Mouse (Mus musculus): ENCODE results near the gene Apbb2. TPM values are rescaled to one million over a fixed set of nuclear protein-coding genes. Genes with fewer than 3 reads are reported as not detected.

Apbb2 gene
- total RNA-seq, 2 experiments from 2014 or later, result 65.5 to 66.8 TPM

- DNase-seq (ENCODE audit: low spot score in 2 of 2), result no peak
These were observed 15.4 kb downstream of the Apbb2 start for GRCm38 (mm10) chr5:66603223-66603622.

- no peak for DNase-seq (ENCODE audit: low spot score in 2 of 2)
These were observed 16.2 kb downstream of the Apbb2 start for GRCm38 (mm10) chr5:66602287-66602820.

GRCm38 (mm10) chr5:66600415-66600814 lies 18.2 kb downstream of the Apbb2 start:
- no peak for DNase-seq (ENCODE audit: low spot score in 2 of 2)

- DNase-seq (ENCODE audit: low spot score in 2 of 2), result no peak
These were observed 18.7 kb downstream of the Apbb2 start for GRCm38 (mm10) chr5:66599888-66600287.

GRCm38 (mm10) chr5:66596296-66596695 lies 22.3 kb downstream of the Apbb2 start:
- no peak for DNase-seq (ENCODE audit: low spot score in 2 of 2)

GRCm38 (mm10) chr5:66594881-66595280 lies 23.7 kb downstream of the Apbb2 start:
- no peak for DNase-seq (ENCODE audit: low spot score in 2 of 2)

- DNase-seq (ENCODE audit: low spot score in 2 of 2), result no peak
These were observed 32.3 kb downstream of the Apbb2 start for GRCm38 (mm10) chr5:66586236-66586745.

GRCm38 (mm10) chr5:66583019-66583406 lies 35.6 kb downstream of the Apbb2 start:
- DNase-seq (ENCODE audit: low spot score in 2 of 2), result no peak

GRCm38 (mm10) chr5:66582281-66583018 lies 36.1 kb downstream of the Apbb2 start:
- DNase-seq (ENCODE audit: low spot score in 2 of 2), result no peak

GRCm38 (mm10) chr5:66579066-66579465 lies 39.5 kb downstream of the Apbb2 start:
- DNase-seq (ENCODE audit: low spot score in 2 of 2), result no peak

GRCm38 (mm10) chr5:66576299-66576698 lies 42.3 kb downstream of the Apbb2 start:
- no peak for DNase-seq (ENCODE audit: low spot score in 2 of 2)

GRCm38 (mm10) chr5:66575148-66575547 lies 43.4 kb downstream of the Apbb2 start:
- no peak for DNase-seq (ENCODE audit: low spot score in 2 of 2)

GRCm38 (mm10) chr5:66573266-66573665 lies 45.3 kb downstream of the Apbb2 start:
- DNase-seq (ENCODE audit: low spot score in 2 of 2), result no peak

GRCm38 (mm10) chr5:66572086-66572855 lies 46.3 kb downstream of the Apbb2 start:
- no peak for DNase-seq (ENCODE audit: low spot score in 2 of 2)

- DNase-seq (ENCODE audit: low spot score in 2 of 2), result no peak
These were observed 47.9 kb downstream of the Apbb2 start for GRCm38 (mm10) chr5:66570709-66571108.

- DNase-seq (ENCODE audit: low spot score in 2 of 2), result no peak
These were observed 49.3 kb downstream of the Apbb2 start for GRCm38 (mm10) chr5:66569141-66569801.

- DNase-seq (ENCODE audit: low spot score in 2 of 2), result no peak
These were observed 50.6 kb downstream of the Apbb2 start for GRCm38 (mm10) chr5:66568002-66568401.

GRCm38 (mm10) chr5:66567424-66567823 lies 51.2 kb downstream of the Apbb2 start:
- no peak for DNase-seq (ENCODE audit: low spot score in 2 of 2)

GRCm38 (mm10) chr5:66559591-66560175 lies 58.9 kb downstream of the Apbb2 start:
- DNase-seq (ENCODE audit: low spot score in 2 of 2), result no peak

- DNase-seq (ENCODE audit: low spot score in 2 of 2), result no peak
These were observed 60.5 kb downstream of the Apbb2 start for GRCm38 (mm10) chr5:66558094-66558493.

- no peak for DNase-seq (ENCODE audit: low spot score in 2 of 2)
These were observed 64.7 kb downstream of the Apbb2 start for GRCm38 (mm10) chr5:66553933-66554332.

Measured in layer of hippocampus, postnatal 10 days (tissue).